Mouse (Mus musculus) hindbrain, embryonic 13.5 days (tissue): ENCODE measurements around the gene Zfp513. TPM values are rescaled to one million over a fixed set of nuclear protein-coding genes. Genes with fewer than 3 reads are reported as not detected.
A peak's percentile ranks its signal among the peaks of the same experiment; 100 is the strongest.
"Not testable (repeated sequence)": the region's sequence is repeated elsewhere in the genome, so short reads cannot be mapped to it uniquely, and the experiment has no call there.

Experiments
- ATAC-seq: fragments of 200-750 bp; cut with Nextera tagmentation; 2 replicates; pipeline ENCODE4 v1.8.0; 2017; ENCODE audit warnings: moderate TSS enrichment; ENCODE audit not compliant: low FRiP score
- H3K27ac ChIP-seq: fragments of 300-500 bp; sonication (generic); 2 replicates; pipeline ENCODE4 v1.5.1; 2015; ENCODE audit warnings: inconsistent platforms, mild to moderate bottlenecking, moderate library complexity
- H3K27me3 ChIP-seq: fragments of 300-500 bp; sonication (generic); 2 replicates; pipeline ENCODE4 v1.6.1; 2015; ENCODE audit warnings: mild to moderate bottlenecking, inconsistent platforms
- H3K36me3 ChIP-seq: fragments of 300-500 bp; sonication (generic); 2 replicates; pipeline ENCODE4 v1.6.1; 2015; ENCODE audit warnings: mild to moderate bottlenecking, inconsistent platforms
- H3K4me1 ChIP-seq: fragments of 300-500 bp; sonication (generic); replicated peaks from 2 replicates; pipeline ENCODE4 v1.6.1; 2015; ENCODE audit warnings: inconsistent platforms
- H3K4me2 ChIP-seq: fragments of 300-500 bp; sonication (generic); 2 replicates; pipeline ENCODE4 v1.6.1; 2015; ENCODE audit warnings: inconsistent platforms, mild to moderate bottlenecking, moderate library complexity
- H3K4me3 ChIP-seq: fragments of 300-500 bp; sonication (generic); 2 replicates; pipeline ENCODE4 v1.5.1; 2015; ENCODE audit warnings: mild to moderate bottlenecking, inconsistent platforms
- H3K9ac ChIP-seq: fragments of 300-500 bp; sonication (generic); 2 replicates; pipeline ENCODE4 v1.6.1; 2015; ENCODE audit warnings: mild to moderate bottlenecking, inconsistent platforms
- H3K9me3 ChIP-seq: fragments of 300-500 bp; sonication (generic); 2 replicates; pipeline ENCODE4 v1.6.1; 2016; ENCODE audit warnings: inconsistent platforms
- WGBS: fragments of 180-500 bp; shearing (Covaris S2); methylation state at CpG from one replicate; pipeline ENCODE4 v1.1.7; 2015; 5-methylcytosine and 5-hydroxymethylcytosine counted together
- polyA plus RNA-seq: library from polyadenylated mRNA; unstranded; fragments of >200 nt; fragmentation: Nextera tagmentation; extraction: Ambion mirVana; gene quantifications from 2 replicates; pipeline ENCODE4 v1.2.1, GENCODE M21; 2015

The Zfp513 gene
- polyA plus RNA-seq, 1 experiment from 2014 or later = 13.8 TPM

DNA sequence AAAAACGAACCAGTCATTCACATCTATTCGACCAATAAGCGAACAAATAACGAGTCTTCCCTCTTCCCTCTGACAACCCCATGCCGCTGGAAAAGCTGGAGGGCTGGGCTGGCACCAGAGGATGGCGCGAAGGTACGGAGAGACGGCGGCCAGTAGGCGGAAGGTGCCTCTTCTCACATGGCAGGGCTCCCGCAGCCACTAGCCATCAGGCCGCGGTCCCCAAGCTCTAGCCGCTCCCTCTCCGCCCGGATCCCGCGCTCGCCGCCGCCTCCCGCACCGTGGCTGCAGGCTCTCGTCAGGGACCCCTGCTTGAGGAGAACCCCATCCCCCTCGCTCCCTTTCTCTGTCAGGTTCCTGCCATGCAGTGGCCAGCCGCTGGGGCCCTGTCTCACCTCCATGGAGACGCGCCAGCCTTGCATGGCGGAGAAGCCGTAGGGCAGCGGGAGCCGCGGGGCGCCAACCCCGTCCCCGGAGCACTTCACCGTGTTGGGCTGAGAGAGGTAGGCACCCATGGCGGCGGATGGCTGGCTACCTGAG, 17.9 kb upstream of the Zfp513 start:
- under 1% methylated on average over 40 of the region's 40 CpGs for WGBS
- Histone ChIP-seq H3K9ac (peak overlapping the region; percentile 96), H3K4me1 (peaks cover 26% of the 10 kb centered on the region), H3K36me3 (no peaks in the 10 kb centered on the region), H3K27ac (peak overlapping the region; percentile 96), H3K4me3 (peak overlapping the region; percentile 88), H3K4me2 (peak overlapping the region; percentile 75), H3K9me3 (no peaks in the 10 kb centered on the region), H3K27me3 (no peaks in the 10 kb centered on the region)
- ATAC-seq = peak; percentile 85

DNA sequence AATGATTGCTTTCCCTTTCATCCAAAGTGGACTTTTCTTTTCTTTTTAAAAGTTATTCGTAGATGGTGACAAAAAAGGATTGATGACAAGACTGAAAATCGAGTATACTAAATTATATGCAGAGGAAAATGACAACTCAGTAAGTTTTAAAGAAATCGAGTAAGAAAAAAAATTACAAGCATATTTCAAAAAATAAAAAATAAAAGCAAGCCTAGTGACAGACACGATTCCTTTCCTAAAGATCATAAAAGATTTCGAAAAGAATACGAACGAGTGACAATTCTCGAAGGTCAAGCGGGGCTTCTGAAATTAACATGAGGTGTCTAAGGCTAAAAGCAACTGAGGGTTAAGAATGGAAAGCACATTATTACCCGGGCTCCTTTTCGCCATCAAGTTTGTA, 17.4 kb upstream of the Zfp513 start:
- Histone ChIP-seq H3K9ac (peak overlapping the region; percentile 96), H3K27ac (peak overlapping the region; percentile 96), H3K4me2 (peak overlapping the region; percentile 75), H3K27me3 (no peaks in the 10 kb centered on the region), H3K4me3 (peak overlapping the region; percentile 88), H3K36me3 (no peaks in the 10 kb centered on the region), H3K9me3 (no peaks in the 10 kb centered on the region), H3K4me1 (peaks cover 26% of the 10 kb centered on the region)
- no peak for ATAC-seq
- WGBS = under 1% methylated on average over 11 of the region's 11 CpGs

DNA sequence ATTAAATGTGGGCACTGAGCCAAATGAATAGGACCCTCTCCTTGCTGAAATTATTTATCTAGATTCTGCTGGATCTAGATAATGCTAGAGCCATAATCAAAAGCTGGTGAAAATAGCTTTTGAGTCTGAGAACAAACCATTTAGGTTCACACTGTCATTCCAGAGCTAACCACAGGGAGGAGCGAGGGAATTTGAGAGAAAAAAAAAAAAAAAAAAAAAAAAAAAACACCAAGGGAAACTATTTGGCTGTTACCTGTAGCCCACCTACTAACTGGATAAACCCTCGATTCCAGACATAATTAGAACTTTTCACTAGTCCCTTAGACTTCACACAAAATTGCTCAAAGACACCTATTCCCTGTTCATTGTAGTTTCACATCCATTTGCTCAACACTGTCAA, 17.0 kb upstream of the Zfp513 start:
- no peak overlapping the region for H3K27ac ChIP-seq
- H3K4me3 ChIP-seq = peak overlapping the region; percentile 88
- H3K9me3 ChIP-seq = no peaks in the 10 kb centered on the region
- ATAC-seq = no peak
- 5% methylated on average over 2 of the region's 2 CpGs for WGBS
- H3K4me2 ChIP-seq = peak overlapping the region; percentile 75
- no peaks in the 10 kb centered on the region for H3K27me3 ChIP-seq
- no peaks in the 10 kb centered on the region for H3K36me3 ChIP-seq
- H3K9ac ChIP-seq = peak overlapping the region; percentile 26
- H3K4me1 ChIP-seq = peaks cover 26% of the 10 kb centered on the region

DNA sequence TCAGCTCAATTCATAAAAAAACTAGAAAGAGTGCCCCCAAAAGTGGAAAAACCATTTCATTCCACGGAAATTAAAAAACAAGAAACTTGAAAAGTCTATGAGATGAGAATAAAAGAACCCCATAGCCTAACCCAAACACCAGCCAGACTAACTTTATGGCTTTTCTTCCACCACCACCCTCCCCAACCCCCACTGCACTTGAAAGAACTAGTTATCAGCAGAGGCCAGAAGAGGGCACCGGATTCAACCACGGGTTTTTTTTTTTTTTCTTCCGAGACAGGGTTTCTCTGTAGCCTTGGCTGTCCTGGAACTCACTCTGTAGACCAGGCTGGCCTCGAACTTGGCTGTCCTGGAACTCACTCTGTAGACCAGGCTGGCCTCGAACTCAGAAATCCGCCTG, 16.2 kb upstream of the Zfp513 start:
- Histone ChIP-seq H3K27ac (no peak overlapping the region), H3K9me3 (no peaks in the 10 kb centered on the region), H3K9ac (no peak overlapping the region), H3K36me3 (no peaks in the 10 kb centered on the region), H3K4me1 (peaks cover 26% of the 10 kb centered on the region), H3K4me2 (peak overlapping the region; percentile 75), H3K4me3 (no peak overlapping the region), H3K27me3 (no peaks in the 10 kb centered on the region)
- no peak for ATAC-seq
- 67% methylated on average over 7 of the region's 7 CpGs for WGBS

DNA sequence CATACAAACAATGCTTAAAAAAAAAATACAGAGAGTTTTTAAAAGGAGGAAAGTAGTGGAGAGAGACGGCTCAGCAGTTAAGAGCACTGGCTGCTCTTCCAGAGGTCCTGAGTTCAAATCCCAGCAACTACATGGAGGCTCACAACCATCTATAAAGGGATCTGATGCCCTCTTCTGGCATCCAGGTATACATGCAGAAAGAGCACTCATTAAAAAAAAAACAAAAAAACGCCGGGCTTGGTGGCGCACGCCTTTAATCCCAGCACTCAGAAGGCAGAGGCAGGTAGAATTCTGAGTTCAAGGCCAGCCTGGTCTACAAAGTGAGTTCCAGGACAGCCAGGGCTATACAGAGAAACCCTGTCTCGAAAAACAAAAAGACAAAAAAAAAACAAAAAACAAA, 14.5 kb upstream of the Zfp513 start:
- H3K36me3 ChIP-seq, H3K9me3 ChIP-seq, H3K4me3 ChIP-seq, H3K27ac ChIP-seq, H3K27me3 ChIP-seq, H3K4me2 ChIP-seq, H3K9ac ChIP-seq, ATAC-seq: not testable (repeated sequence)
- H3K4me1 ChIP-seq = peaks cover 19% of the 10 kb centered on the region
- 92% methylated on average over 6 of the region's 6 CpGs for WGBS

DNA sequence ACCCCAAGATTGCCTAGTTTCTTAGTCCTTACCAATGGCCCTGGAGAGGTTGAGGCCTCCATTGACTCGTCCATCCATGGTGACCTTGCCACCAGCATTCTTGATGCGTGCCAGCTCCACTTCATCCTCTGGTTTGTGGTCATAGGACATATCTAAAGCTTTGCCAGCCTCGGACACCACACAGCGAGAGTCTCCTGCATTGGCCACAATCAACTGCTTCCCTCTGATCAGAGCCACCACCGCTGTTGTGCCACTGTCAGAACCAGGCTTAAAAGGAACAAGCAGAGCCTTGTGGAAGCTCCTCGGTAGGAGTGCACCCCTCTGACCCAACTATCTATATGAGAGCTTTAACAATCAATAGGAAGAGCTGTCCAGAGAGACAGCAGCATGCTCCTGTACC, 2.3 kb upstream of the Zfp513 start:
- H3K4me1 ChIP-seq = peaks cover 27% of the 10 kb centered on the region
- H3K27ac ChIP-seq = no peak overlapping the region
- no peak overlapping the region for H3K4me3 ChIP-seq
- peaks cover 5% of the 10 kb centered on the region for H3K9me3 ChIP-seq
- peaks cover 68% of the 10 kb centered on the region for H3K36me3 ChIP-seq
- ATAC-seq = no peak
- no peaks in the 10 kb centered on the region for H3K27me3 ChIP-seq
- H3K4me2 ChIP-seq = no peak overlapping the region
- H3K9ac ChIP-seq = no peak overlapping the region
- 92% methylated on average over 6 of the region's 6 CpGs for WGBS

DNA sequence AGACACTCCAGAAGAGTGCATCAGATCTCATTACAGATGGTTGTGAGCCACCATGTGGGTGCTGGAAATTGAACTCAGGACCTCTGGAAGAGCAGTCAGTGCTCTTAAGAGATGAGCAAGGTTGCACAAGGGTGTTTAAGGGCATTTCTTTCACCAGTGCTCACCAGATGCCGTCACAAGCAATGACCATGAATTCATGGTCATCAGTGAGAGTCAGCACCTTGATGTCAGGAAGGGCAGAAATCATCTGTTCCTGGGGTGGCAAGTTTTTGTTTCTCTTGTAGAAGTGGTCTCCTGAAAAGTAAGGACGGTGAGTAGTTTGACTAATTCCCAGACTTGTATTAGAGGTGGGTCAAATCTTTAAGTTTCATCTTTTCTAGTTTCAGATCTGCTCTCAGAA, 1.8 kb upstream of the Zfp513 start:
- peaks cover 27% of the 10 kb centered on the region for H3K4me1 ChIP-seq
- H3K9me3 ChIP-seq = peaks cover 5% of the 10 kb centered on the region
- ATAC-seq = no peak
- H3K36me3 ChIP-seq = peaks cover 73% of the 10 kb centered on the region
- H3K4me3 ChIP-seq = no peak overlapping the region
- no peak overlapping the region for H3K9ac ChIP-seq
- H3K27ac ChIP-seq = no peak overlapping the region
- H3K27me3 ChIP-seq = no peaks in the 10 kb centered on the region
- no peak overlapping the region for H3K4me2 ChIP-seq
- 96% methylated on average over 2 of the region's 2 CpGs for WGBS

DNA sequence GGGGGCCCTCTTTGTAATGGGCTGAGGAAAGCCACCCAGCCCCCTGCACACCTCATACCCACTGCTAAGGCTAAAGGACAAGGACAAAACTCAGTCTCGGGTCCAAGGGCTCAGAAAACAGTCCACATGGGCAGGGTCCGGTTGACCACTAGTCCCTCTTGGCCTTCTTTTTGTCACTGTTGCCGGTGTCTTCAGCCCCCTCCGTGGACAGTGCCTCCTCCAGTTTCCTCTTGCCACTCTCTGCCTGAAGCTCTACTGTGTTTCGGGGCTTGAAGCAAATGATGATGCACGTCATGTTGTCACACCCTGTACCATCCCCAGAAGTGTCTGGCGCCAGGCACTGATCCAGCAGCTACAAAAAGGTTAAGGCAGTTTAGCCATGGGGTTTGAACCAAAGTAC, 830 bp upstream of the Zfp513 start:
- peak overlapping the region; percentile 62 for H3K4me3 ChIP-seq
- peaks cover 5% of the 10 kb centered on the region for H3K9me3 ChIP-seq
- ATAC-seq = no peak
- H3K27ac ChIP-seq = peak overlapping the region; percentile 89
- H3K27me3 ChIP-seq = no peaks in the 10 kb centered on the region
- peaks cover 27% of the 10 kb centered on the region for H3K4me1 ChIP-seq
- H3K4me2 ChIP-seq = peak overlapping the region; percentile 68
- H3K9ac ChIP-seq = peak overlapping the region; percentile 57; the same call in 1 of the 2 replicates
- H3K36me3 ChIP-seq = peaks cover 82% of the 10 kb centered on the region
- WGBS = 86% methylated on average over 7 of the region's 7 CpGs

GRCm38 (mm10) chr5:31201042-31201741, 911 bp downstream of the Zfp513 start:
- WGBS = 21% methylated on average over 13 of the region's 13 CpGs
- Histone ChIP-seq H3K27ac (peak overlapping the region; percentile 90), H3K27me3 (no peaks in the 10 kb centered on the region), H3K4me1 (peaks cover 27% of the 10 kb centered on the region), H3K4me3 (peak overlapping the region; percentile 62), H3K36me3 (peaks cover 83% of the 10 kb centered on the region), H3K9ac (peak overlapping the region; percentile 88), H3K9me3 (peaks cover 5% of the 10 kb centered on the region), H3K4me2 (peak overlapping the region; percentile 91)
- no peak for ATAC-seq

GRCm38 (mm10) chr5:31200327-31200768, 1.8 kb downstream of the Zfp513 start:
- Histone ChIP-seq H3K9me3 (peaks cover 5% of the 10 kb centered on the region), H3K4me3 (peak overlapping the region; percentile 62), H3K9ac (peak overlapping the region; percentile 88; the same call in 1 of the 2 replicates), H3K4me2 (peak overlapping the region; percentile 91), H3K4me1 (peaks cover 27% of the 10 kb centered on the region), H3K27me3 (no peaks in the 10 kb centered on the region), H3K27ac (no peak overlapping the region), H3K36me3 (peaks cover 83% of the 10 kb centered on the region)
- ATAC-seq = no peak
- WGBS = 94% methylated on average over 27 of the region's 27 CpGs

DNA sequence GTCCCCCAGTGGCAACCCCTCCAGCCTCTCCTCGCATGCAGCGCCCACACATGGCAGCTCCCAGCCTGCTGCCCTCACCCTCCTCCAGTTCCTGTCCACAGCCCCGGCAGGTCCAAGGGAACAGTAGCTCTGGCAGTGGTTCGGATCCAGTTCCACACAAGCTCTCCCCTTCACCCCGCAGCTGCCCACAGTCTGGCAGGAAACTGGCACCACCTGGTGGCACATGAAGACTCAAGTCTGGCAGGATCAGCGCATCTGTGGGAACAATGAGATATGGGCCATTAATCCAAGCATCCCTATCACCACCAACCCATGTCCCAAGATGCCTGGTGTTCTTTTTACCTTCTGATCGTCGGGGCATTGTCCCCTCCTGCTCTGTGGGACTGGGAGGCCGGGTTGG, 2.2 kb downstream of the Zfp513 start:
- Histone ChIP-seq H3K4me2 (no peak overlapping the region), H3K9me3 (peaks cover 5% of the 10 kb centered on the region), H3K27me3 (no peaks in the 10 kb centered on the region), H3K27ac (no peak overlapping the region), H3K36me3 (peaks cover 83% of the 10 kb centered on the region), H3K9ac (no peak overlapping the region), H3K4me1 (peaks cover 27% of the 10 kb centered on the region), H3K4me3 (peak overlapping the region; percentile 62; the same call in 1 of the 2 replicates)
- WGBS = 91% methylated on average over 9 of the region's 9 CpGs
- no peak for ATAC-seq

GRCm38 (mm10) chr5:31199321-31199892, 2.7 kb downstream of the Zfp513 start:
- Histone ChIP-seq H3K4me2 (no peak overlapping the region), H3K27ac (no peak overlapping the region), H3K27me3 (no peaks in the 10 kb centered on the region), H3K9ac (no peak overlapping the region), H3K36me3 (peaks cover 82% of the 10 kb centered on the region), H3K4me3 (0 out of 2 replicates have a peak overlapping the region, but pooled peaks have one; percentile 62), H3K9me3 (peaks cover 5% of the 10 kb centered on the region), H3K4me1 (peaks cover 31% of the 10 kb centered on the region)
- WGBS = 95% methylated on average over 19 of the region's 19 CpGs
- no peak for ATAC-seq
